Mouse (Mus musculus): ENCODE results near the gene Alyref. TPM values are rescaled to one million over a fixed set of nuclear protein-coding genes. Genes with fewer than 3 reads are reported as not detected.
"Not testable (repeated sequence)": the region's sequence is repeated elsewhere in the genome, so short reads cannot be mapped to it uniquely, and the experiment has no call there.

Alyref gene
- polyA plus RNA-seq, 1 experiment, result not detected

- H3K4me1 ChIP-seq (ENCODE audit: control insufficient read depth, insufficient read depth, low read length), result no peaks in the 10 kb centered on the region
- H3K27ac ChIP-seq (ENCODE audit: insufficient read depth, low read depth, low read length), result no peak overlapping the region
- TF ChIP-seq CTCF (IDR thresholded peaks at IDR 0.05; ENCODE audit: insufficient read depth, low read depth, low read length), result no peak
- no peak for TF ChIP-seq POLR2A (IDR thresholded peaks at IDR 0.05; ENCODE audit: insufficient read depth, low read depth, low read length)
- 91% methylated on average over 13 of the region's 13 CpGs for WGBS
- no peak overlapping the region for H3K4me3 ChIP-seq (ENCODE audit: insufficient read depth, low read depth, low read length)
Measured at GRCm38 (mm10) chr11:120560952-120561728, 37.0 kb downstream of the Alyref start.

- H3K27ac ChIP-seq (ENCODE audit: insufficient read depth, low read depth, low read length); H3K4me1 ChIP-seq (ENCODE audit: control insufficient read depth, insufficient read depth, low read length); H3K4me3 ChIP-seq (ENCODE audit: insufficient read depth, low read depth, low read length): not testable (repeated sequence)
- 91% methylated on average over 6 of the region's 6 CpGs for WGBS
Measured at GRCm38 (mm10) chr11:120558843-120559242, 39.3 kb downstream of the Alyref start.

GRCm38 (mm10) chr11:120555260-120555659 lies 42.9 kb downstream of the Alyref start:
- Histone ChIP-seq H3K4me1 (ENCODE audit: control insufficient read depth, insufficient read depth, low read length) (peaks cover 6% of the 10 kb centered on the region), H3K4me3 (ENCODE audit: insufficient read depth, low read depth, low read length) (no peak overlapping the region), H3K27ac (ENCODE audit: insufficient read depth, low read depth, low read length) (no peak overlapping the region)
- WGBS, result 75% methylated on average over 2 of the region's 2 CpGs
- TF ChIP-seq POLR2A (IDR thresholded peaks at IDR 0.05; ENCODE audit: insufficient read depth, low read depth, low read length), result no peak
- TF ChIP-seq CTCF (IDR thresholded peaks at IDR 0.05; ENCODE audit: insufficient read depth, low read depth, low read length), result no peak

GRCm38 (mm10) chr11:120554834-120555233 lies 43.3 kb downstream of the Alyref start:
- H3K27ac ChIP-seq (ENCODE audit: insufficient read depth, low read depth, low read length), result no peak overlapping the region
- H3K4me1 ChIP-seq (ENCODE audit: control insufficient read depth, insufficient read depth, low read length), result peaks cover 10% of the 10 kb centered on the region
- H3K4me3 ChIP-seq (ENCODE audit: insufficient read depth, low read depth, low read length), result no peak overlapping the region
- no peak for TF ChIP-seq CTCF (IDR thresholded peaks at IDR 0.05; ENCODE audit: insufficient read depth, low read depth, low read length)
- TF ChIP-seq POLR2A (IDR thresholded peaks at IDR 0.05; ENCODE audit: insufficient read depth, low read depth, low read length), result no peak
- 75% methylated on average over 7 of the region's 7 CpGs for WGBS

- no peak overlapping the region for H3K27ac ChIP-seq (ENCODE audit: insufficient read depth, low read depth, low read length)
- 64% methylated on average over 5 of the region's 5 CpGs for WGBS
- H3K4me3 ChIP-seq (ENCODE audit: insufficient read depth, low read depth, low read length), result no peak overlapping the region
- H3K4me1 ChIP-seq (ENCODE audit: control insufficient read depth, insufficient read depth, low read length), result peaks cover 19% of the 10 kb centered on the region
- TF ChIP-seq POLR2A (IDR thresholded peaks at IDR 0.05; ENCODE audit: insufficient read depth, low read depth, low read length), result no peak
Measured at GRCm38 (mm10) chr11:120552736-120553135, 45.4 kb downstream of the Alyref start.

GRCm38 (mm10) chr11:120550810-120551440 lies 47.2 kb downstream of the Alyref start, which contains the start of gene Ppp1r27:
Gene Ppp1r27, minus strand, starts transcription at chr11:120551132.
- TF ChIP-seq CTCF (IDR thresholded peaks at IDR 0.05; ENCODE audit: insufficient read depth, low read depth, low read length), result no peak
- no peak for TF ChIP-seq POLR2A (IDR thresholded peaks at IDR 0.05; ENCODE audit: insufficient read depth, low read depth, low read length)
- H3K4me3 ChIP-seq (ENCODE audit: insufficient read depth, low read depth, low read length), result peak within 1 kb of the TSS; percentile 86
- 96% methylated on average over 28 of the region's 28 CpGs for WGBS
- H3K4me1 ChIP-seq (ENCODE audit: control insufficient read depth, insufficient read depth, low read length), result peaks cover 22% of the 10 kb centered on the region
- peak within 1 kb of the TSS; percentile 45; the same call in 1 of the 2 replicates for H3K27ac ChIP-seq (ENCODE audit: insufficient read depth, low read depth, low read length)

- Histone ChIP-seq H3K4me3 (ENCODE audit: insufficient read depth, low read depth, low read length) (peak overlapping the region; percentile 86), H3K4me1 (ENCODE audit: control insufficient read depth, insufficient read depth, low read length) (peaks cover 22% of the 10 kb centered on the region), H3K27ac (ENCODE audit: insufficient read depth, low read depth, low read length) (peak overlapping the region; percentile 45; the same call in 1 of the 2 replicates)
- TF ChIP-seq CTCF (IDR thresholded peaks at IDR 0.05; ENCODE audit: insufficient read depth, low read depth, low read length), result no peak
- no peak for TF ChIP-seq POLR2A (IDR thresholded peaks at IDR 0.05; ENCODE audit: insufficient read depth, low read depth, low read length)
- 71% methylated on average over 11 of the region's 11 CpGs for WGBS
Measured at GRCm38 (mm10) chr11:120549986-120550809, 48.0 kb downstream of the Alyref start.

GRCm38 (mm10) chr11:120549168-120549945 lies 48.8 kb downstream of the Alyref start, which contains the start of gene Mcrip1:
Gene Mcrip1, minus strand, starts transcription at chr11:120549727.
- H3K27ac ChIP-seq (ENCODE audit: insufficient read depth, low read depth, low read length), result peak within 1 kb of the TSS; percentile 45; the same call in 1 of the 2 replicates
- TF ChIP-seq CTCF (IDR thresholded peaks at IDR 0.05; ENCODE audit: insufficient read depth, low read depth, low read length) (no peak), POLR2A (IDR thresholded peaks at IDR 0.05; ENCODE audit: insufficient read depth, low read depth, low read length) (peak; percentile 76)
- peaks cover 22% of the 10 kb centered on the region for H3K4me1 ChIP-seq (ENCODE audit: control insufficient read depth, insufficient read depth, low read length)
- WGBS, result under 1% methylated on average over 81 of the region's 87 CpGs
- peak within 1 kb of the TSS; percentile 86 for H3K4me3 ChIP-seq (ENCODE audit: insufficient read depth, low read depth, low read length)

Data from olfactory bulb, adult 2 months (tissue).